Mouse (Mus musculus): ENCODE measurements around the gene Tiam2. TPM values are rescaled to one million over a fixed set of nuclear protein-coding genes. Genes with fewer than 3 reads are reported as not detected.
A peak's percentile ranks its signal among the peaks of the same experiment; 100 is the strongest.

Gene Tiam2
- polyA plus RNA-seq, 1 experiment: 0.93 TPM

DNA sequence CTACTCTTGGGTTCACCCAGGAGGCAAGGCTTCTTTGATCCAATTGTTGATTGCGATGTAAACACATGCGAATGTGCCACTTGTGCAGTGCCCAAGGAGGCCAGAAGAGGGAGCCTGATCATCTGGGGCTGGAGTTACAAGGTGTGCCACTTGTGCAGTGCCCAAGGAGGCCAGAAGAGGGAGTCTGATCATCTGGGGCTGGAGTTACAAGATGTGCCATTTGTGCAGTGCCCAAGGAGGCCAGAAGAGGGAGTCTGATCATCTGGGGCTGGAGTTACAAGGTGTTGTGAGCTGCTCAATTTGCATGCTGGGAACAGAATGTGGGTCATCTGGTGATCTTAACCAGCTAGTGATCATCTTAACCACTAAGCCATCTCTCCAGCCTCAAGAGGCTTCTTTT is 124.7 kb downstream of the Tiam2 start:
- TF ChIP-seq CTCF (IDR thresholded peaks at IDR 0.05; ENCODE audit: control insufficient read depth, insufficient read depth, insufficient replicate concordance, low read depth, low read length) (peak; percentile 88; the same call in 1 of the 2 replicates), POLR2A (IDR thresholded peaks at IDR 0.05; ENCODE audit: control insufficient read depth, low read depth, low read length) (no peak)
- no peaks in the 10 kb centered on the region for H3K36me3 ChIP-seq (ENCODE audit: control insufficient read depth, insufficient read depth, low read length)
- no peaks in the 10 kb centered on the region for H3K4me1 ChIP-seq (ENCODE audit: control insufficient read depth, insufficient read depth, low read length)
- no peak overlapping the region for H3K4me3 ChIP-seq (ENCODE audit: control insufficient read depth, low read depth, low read length)
- no peaks in the 10 kb centered on the region for H3K27me3 ChIP-seq (ENCODE audit: control insufficient read depth, insufficient read depth, low read length)
- no peak overlapping the region for H3K27ac ChIP-seq (ENCODE audit: control insufficient read depth, insufficient read depth, low read depth, low read length)

- no peaks in the 10 kb centered on the region for H3K27me3 ChIP-seq (ENCODE audit: control insufficient read depth, insufficient read depth, low read length)
- no peaks in the 10 kb centered on the region for H3K4me1 ChIP-seq (ENCODE audit: control insufficient read depth, insufficient read depth, low read length)
- H3K27ac ChIP-seq (ENCODE audit: control insufficient read depth, insufficient read depth, low read depth, low read length): no peak overlapping the region
- no peaks in the 10 kb centered on the region for H3K36me3 ChIP-seq (ENCODE audit: control insufficient read depth, insufficient read depth, low read length)
- TF ChIP-seq CTCF (IDR thresholded peaks at IDR 0.05; ENCODE audit: control insufficient read depth, insufficient read depth, insufficient replicate concordance, low read depth, low read length) (no peak), POLR2A (IDR thresholded peaks at IDR 0.05; ENCODE audit: control insufficient read depth, low read depth, low read length) (no peak)
- no peak overlapping the region for H3K4me3 ChIP-seq (ENCODE audit: control insufficient read depth, low read depth, low read length)
Observed at GRCm38 (mm10) chr17:3452571-3453311, 126.4 kb downstream of the Tiam2 start.

- no peak overlapping the region for H3K27ac ChIP-seq (ENCODE audit: control insufficient read depth, insufficient read depth, low read depth, low read length)
- no peaks in the 10 kb centered on the region for H3K27me3 ChIP-seq (ENCODE audit: control insufficient read depth, insufficient read depth, low read length)
- TF ChIP-seq POLR2A (IDR thresholded peaks at IDR 0.05; ENCODE audit: control insufficient read depth, low read depth, low read length): no peak
- TF ChIP-seq CTCF (IDR thresholded peaks at IDR 0.05; ENCODE audit: control insufficient read depth, insufficient read depth, insufficient replicate concordance, low read depth, low read length): no peak
- H3K4me3 ChIP-seq (ENCODE audit: control insufficient read depth, low read depth, low read length): no peak overlapping the region
- H3K36me3 ChIP-seq (ENCODE audit: control insufficient read depth, insufficient read depth, low read length): no peaks in the 10 kb centered on the region
- no peaks in the 10 kb centered on the region for H3K4me1 ChIP-seq (ENCODE audit: control insufficient read depth, insufficient read depth, low read length)
Observed at GRCm38 (mm10) chr17:3453946-3454345, 127.6 kb downstream of the Tiam2 start.

GRCm38 (mm10) chr17:3454850-3455249 is 128.5 kb downstream of the Tiam2 start:
- TF ChIP-seq CTCF (IDR thresholded peaks at IDR 0.05; ENCODE audit: control insufficient read depth, insufficient read depth, insufficient replicate concordance, low read depth, low read length): no peak
- TF ChIP-seq POLR2A (IDR thresholded peaks at IDR 0.05; ENCODE audit: control insufficient read depth, low read depth, low read length): no peak
- H3K4me3 ChIP-seq (ENCODE audit: control insufficient read depth, low read depth, low read length): no peak overlapping the region
- H3K27me3 ChIP-seq (ENCODE audit: control insufficient read depth, insufficient read depth, low read length): no peaks in the 10 kb centered on the region
- no peak overlapping the region for H3K27ac ChIP-seq (ENCODE audit: control insufficient read depth, insufficient read depth, low read depth, low read length)
- H3K4me1 ChIP-seq (ENCODE audit: control insufficient read depth, insufficient read depth, low read length): no peaks in the 10 kb centered on the region
- no peaks in the 10 kb centered on the region for H3K36me3 ChIP-seq (ENCODE audit: control insufficient read depth, insufficient read depth, low read length)

DNA sequence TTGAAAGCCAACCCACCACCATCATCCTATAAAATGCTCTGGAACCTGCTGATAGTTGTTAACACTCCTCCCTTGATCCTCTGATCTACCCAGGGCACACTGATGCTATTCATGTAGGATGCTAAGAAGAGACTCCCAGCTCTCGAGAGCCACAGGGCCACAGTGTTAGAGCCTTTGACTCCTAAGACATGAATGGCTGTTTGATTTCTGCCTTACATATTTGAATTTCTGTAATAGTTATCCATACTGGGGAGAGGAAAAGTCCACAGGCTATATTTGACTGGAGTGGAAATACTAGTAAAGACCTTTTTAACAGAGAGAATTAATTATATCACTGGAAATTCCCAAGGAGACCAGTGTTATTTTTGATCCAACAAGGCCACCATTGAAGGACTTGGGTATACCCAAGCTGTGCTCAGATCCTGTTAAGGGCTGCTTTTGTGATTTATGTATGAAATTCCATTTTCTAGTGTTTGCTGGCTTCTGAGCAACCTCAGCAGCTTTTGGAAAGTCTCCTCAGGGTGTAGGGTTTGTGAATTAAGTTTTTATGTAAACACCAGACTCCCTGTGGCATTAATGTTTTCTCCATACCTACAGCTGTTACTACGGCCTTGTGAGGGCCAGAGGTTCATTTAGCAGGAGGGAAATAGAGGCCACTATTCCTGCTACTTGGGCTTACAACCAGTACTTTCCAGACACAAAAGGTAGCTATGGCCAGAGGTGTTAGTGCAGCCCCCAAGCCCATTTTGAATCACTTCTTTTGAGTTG is 131.7 kb downstream of the Tiam2 start:
- Histone ChIP-seq H3K27me3 (ENCODE audit: control insufficient read depth, insufficient read depth, low read length) (no peaks in the 10 kb centered on the region), H3K4me1 (ENCODE audit: control insufficient read depth, insufficient read depth, low read length) (no peaks in the 10 kb centered on the region), H3K27ac (ENCODE audit: control insufficient read depth, insufficient read depth, low read depth, low read length) (no peak overlapping the region), H3K36me3 (ENCODE audit: control insufficient read depth, insufficient read depth, low read length) (no peaks in the 10 kb centered on the region), H3K4me3 (ENCODE audit: control insufficient read depth, low read depth, low read length) (no peak overlapping the region)
- TF ChIP-seq CTCF (IDR thresholded peaks at IDR 0.05; ENCODE audit: control insufficient read depth, insufficient read depth, insufficient replicate concordance, low read depth, low read length): no peak
- no peak for TF ChIP-seq POLR2A (IDR thresholded peaks at IDR 0.05; ENCODE audit: control insufficient read depth, low read depth, low read length)

DNA sequence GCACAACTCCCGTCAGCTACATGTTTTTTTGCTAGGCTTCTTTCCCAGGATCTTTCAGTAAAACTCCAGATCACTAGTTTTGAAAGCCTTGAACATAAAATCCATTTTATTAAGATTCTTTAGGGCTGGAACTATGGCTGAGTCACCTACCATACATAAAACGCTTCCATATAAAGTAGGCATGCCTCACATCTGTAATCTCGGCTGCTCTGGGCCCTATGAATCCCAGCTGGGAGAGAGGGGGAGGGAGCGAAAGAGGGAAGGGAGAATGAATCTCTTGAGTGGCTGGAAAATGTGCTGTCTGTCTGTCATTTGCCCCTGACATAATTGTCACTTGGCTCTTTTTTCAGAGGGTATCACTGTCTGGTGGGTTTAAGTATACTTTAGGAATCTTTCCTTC is 139.5 kb downstream of the Tiam2 start:
- no peaks in the 10 kb centered on the region for H3K27me3 ChIP-seq (ENCODE audit: control insufficient read depth, insufficient read depth, low read length)
- TF ChIP-seq POLR2A (IDR thresholded peaks at IDR 0.05; ENCODE audit: control insufficient read depth, low read depth, low read length) (no peak), CTCF (IDR thresholded peaks at IDR 0.05; ENCODE audit: control insufficient read depth, insufficient read depth, insufficient replicate concordance, low read depth, low read length) (no peak)
- no peak overlapping the region for H3K27ac ChIP-seq (ENCODE audit: control insufficient read depth, insufficient read depth, low read depth, low read length)
- no peaks in the 10 kb centered on the region for H3K4me1 ChIP-seq (ENCODE audit: control insufficient read depth, insufficient read depth, low read length)
- H3K36me3 ChIP-seq (ENCODE audit: control insufficient read depth, insufficient read depth, low read length): no peaks in the 10 kb centered on the region
- H3K4me3 ChIP-seq (ENCODE audit: control insufficient read depth, low read depth, low read length): no peak overlapping the region

- H3K27me3 ChIP-seq (ENCODE audit: control insufficient read depth, insufficient read depth, low read length): no peaks in the 10 kb centered on the region
- no peak overlapping the region for H3K27ac ChIP-seq (ENCODE audit: control insufficient read depth, insufficient read depth, low read depth, low read length)
- no peaks in the 10 kb centered on the region for H3K36me3 ChIP-seq (ENCODE audit: control insufficient read depth, insufficient read depth, low read length)
- no peaks in the 10 kb centered on the region for H3K4me1 ChIP-seq (ENCODE audit: control insufficient read depth, insufficient read depth, low read length)
- TF ChIP-seq CTCF (IDR thresholded peaks at IDR 0.05; ENCODE audit: control insufficient read depth, insufficient read depth, insufficient replicate concordance, low read depth, low read length) (no peak), POLR2A (IDR thresholded peaks at IDR 0.05; ENCODE audit: control insufficient read depth, low read depth, low read length) (no peak)
- no peak overlapping the region for H3K4me3 ChIP-seq (ENCODE audit: control insufficient read depth, low read depth, low read length)
Observed at GRCm38 (mm10) chr17:3466681-3467080, 140.3 kb downstream of the Tiam2 start.
